ENCODE assay signal across 8 mouse cellular contexts in the genomic region with DNA sequence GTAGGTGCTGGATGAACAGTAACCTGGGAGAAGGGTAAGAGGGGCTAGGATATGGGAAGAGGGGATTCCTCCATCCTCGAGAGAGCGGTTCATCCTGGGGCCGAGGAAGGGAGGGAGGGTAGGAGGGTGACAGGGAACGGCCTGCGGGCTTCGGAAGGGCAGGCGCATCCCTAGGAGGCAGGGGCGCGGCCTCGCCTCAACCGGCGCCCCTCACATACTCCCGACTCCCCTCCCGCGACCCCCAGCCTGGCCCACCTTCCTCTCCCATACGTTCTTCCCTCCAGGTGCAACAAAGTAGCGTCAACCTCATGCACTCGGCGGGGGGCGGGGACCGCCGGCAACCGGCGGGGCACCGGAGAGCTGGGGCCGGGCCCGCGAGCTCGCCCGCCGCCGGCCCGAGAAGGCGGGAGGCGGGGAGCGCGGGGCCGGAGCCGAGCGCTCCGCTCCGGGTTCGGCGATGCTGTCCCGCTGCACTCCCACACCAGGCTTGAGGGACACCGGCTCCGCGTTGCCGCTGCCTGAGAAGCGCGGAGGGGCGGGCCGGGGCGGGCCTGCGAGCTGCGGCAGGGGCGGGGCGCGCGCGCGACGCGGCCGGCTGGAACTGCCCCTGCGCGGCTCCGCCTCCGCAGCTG. TPM values are rescaled to one million over a fixed set of nuclear protein-coding genes. Genes with fewer than 3 reads are reported as not detected.
DNase-seq lines count a peak whose midpoint lies in the region; ATAC-seq and TF ChIP-seq lines count a peak whose summit lies in the region.

A gene (minus strand): TSS at position 513 of the 632 bp plus-strand sequence.

- no peaks in the 10 kb centered on the region for H3K36me3 ChIP-seq in spleen, adult 2 months (ENCODE audit: control insufficient read depth, insufficient read depth, low read length)
- H3K36me3 ChIP-seq in hindbrain, embryonic 10.5 days = peaks cover 32% of the 10 kb centered on the region
- H3K36me3 ChIP-seq in liver, embryonic 12.5 days = no peaks in the 10 kb centered on the region

- no peak for ATAC-seq in liver, embryonic 12.5 days

- no peak within 1 kb of the TSS for H3K27ac ChIP-seq in cerebellum, adult 2 months (ENCODE audit: insufficient read depth, low read length)
- peak within 1 kb of the TSS; percentile 77 for H3K27ac ChIP-seq in spleen, adult 2 months (ENCODE audit: insufficient read depth, low read length)
- H3K27ac ChIP-seq in hindbrain, embryonic 10.5 days = peak within 1 kb of the TSS; percentile 91
- peak within 1 kb of the TSS; percentile 80 for H3K27ac ChIP-seq in liver, embryonic 12.5 days

- H3K27me3 ChIP-seq in cerebellum, adult 2 months (ENCODE audit: control insufficient read depth, insufficient read depth, low read length) = no peaks in the 10 kb centered on the region
- no peaks in the 10 kb centered on the region for H3K27me3 ChIP-seq in spleen, adult 2 months (ENCODE audit: control insufficient read depth, insufficient read depth, low read length)
- peaks cover 14% of the 10 kb centered on the region; the same call in 1 of the 2 replicates for H3K27me3 ChIP-seq in hindbrain, embryonic 10.5 days (ENCODE audit: insufficient read depth, poor library complexity, severe bottlenecking)
- peaks cover 26% of the 10 kb centered on the region for H3K27me3 ChIP-seq in liver, embryonic 12.5 days (replicated peaks)

- H3K4me2 ChIP-seq in liver, embryonic 12.5 days = peak within 1 kb of the TSS; percentile 100

- no peaks in the 10 kb centered on the region for H3K9me3 ChIP-seq in hindbrain, embryonic 10.5 days
- no peaks in the 10 kb centered on the region for H3K9me3 ChIP-seq in liver, embryonic 12.5 days (replicated peaks)

- peak within 1 kb of the TSS; percentile 89 for H3K4me3 ChIP-seq in cerebellum, adult 2 months (replicated peaks; ENCODE audit: insufficient read depth, low read depth, low read length)
- peak within 1 kb of the TSS; percentile 62 for H3K4me3 ChIP-seq in spleen, adult 2 months (ENCODE audit: extremely low read depth, insufficient read depth, insufficient read length)
- peak within 1 kb of the TSS; percentile 88 for H3K4me3 ChIP-seq in hindbrain, embryonic 10.5 days
- peak within 1 kb of the TSS; percentile 72 for H3K4me3 ChIP-seq in liver, embryonic 12.5 days

- 0 out of 2 replicates have a peak, but pooled peaks have one; percentile 31 for TF ChIP-seq POLR2A in cerebellum, adult 2 months (IDR thresholded peaks at IDR 0.05; ENCODE audit: borderline replicate concordance, insufficient read depth, low read length)
- TF ChIP-seq POLR2A in spleen, adult 2 months (IDR thresholded peaks at IDR 0.05; ENCODE audit: low read depth, low read length) = no peak

- no peak for DNase-seq in cerebellum, adult 2 months
- no peak for DNase-seq in cerebellum, adult 11-12 months
- no peak for DNase-seq in spleen, adult 2 months (ENCODE audit: low read depth in 1 of 2, low spot score in 2 of 2)
- no peak for DNase-seq in spleen, postnatal 14 days (ENCODE audit: low spot score in 2 of 2)
- DNase-seq in hindbrain, embryonic 10.5 days (ENCODE audit: low spot score) = no peak
- DNase-seq in urinary bladder, adult 18-20 months (ENCODE audit: low spot score in 2 of 2) = no peak
- no peak for DNase-seq in thymus, postnatal 14 days

- TF ChIP-seq CTCF in cerebellum, adult 2 months (IDR thresholded peaks at IDR 0.05; ENCODE audit: borderline replicate concordance, insufficient read depth, low read depth, low read length) = no peak
- TF ChIP-seq CTCF in spleen, adult 2 months (IDR thresholded peaks at IDR 0.05; ENCODE audit: extremely low read depth, insufficient read depth, insufficient read length, insufficient replicate concordance) = no peak

- no peaks in the 10 kb centered on the region; the same call in 1 of the 2 replicates for H3K4me1 ChIP-seq in cerebellum, adult 2 months (ENCODE audit: control insufficient read depth, insufficient read depth, low read length)
- H3K4me1 ChIP-seq in spleen, adult 2 months (ENCODE audit: control insufficient read depth, insufficient read depth, insufficient read length) = peaks cover 5% of the 10 kb centered on the region
- H3K4me1 ChIP-seq in hindbrain, embryonic 10.5 days (replicated peaks) = peaks cover 26% of the 10 kb centered on the region
- peaks cover 25% of the 10 kb centered on the region for H3K4me1 ChIP-seq in liver, embryonic 12.5 days

- under 1% methylated on average over 67 of the region's 69 CpGs for WGBS in cerebellum, adult 2 months
- 2% methylated on average over 63 of the region's 69 CpGs for WGBS in spleen, adult 2 months
- WGBS in hindbrain, embryonic 10.5 days = under 1% methylated on average over 69 of the region's 69 CpGs
- 2% methylated on average over 68 of the region's 69 CpGs for WGBS in liver, embryonic 12.5 days (ENCODE audit: insufficient replicate concordance)

- H3K9ac ChIP-seq in liver, embryonic 12.5 days = peak within 1 kb of the TSS; percentile 83

RNA-seq across cellular contexts. Expression of the gene that starts here (rescaled TPM):
- 78.7 and 99.2 TPM in 2 replicates for polyA plus RNA-seq in cerebellum, adult 2 months (2012; rRNA removed)
- polyA plus RNA-seq in spleen, adult 2 months (2012; rRNA removed) = 25.0 and 25.7 TPM in 2 replicates
- 8.6 and 16.3 TPM in 2 replicates for polyA plus RNA-seq in hindbrain, embryonic 10.5 days (2016; fragmentation: Nextera tagmentation; extraction: Ambion mirVana)
- 1.3 and 1.5 TPM in 2 replicates for polyA plus RNA-seq in liver, embryonic 12.5 days (2016; fragmentation: Nextera tagmentation; extraction: Ambion mirVana)
